Mouse (Mus musculus) urinary bladder, postnatal 36 days (tissue): ENCODE measurements at regions not wholly inside any gene's neighbourhood (a gene's known extent, or its start where the extent isn't known, plus 50 kb on each side); places are given as distances from the start of the nearest gene placed in this dataset.
A peak's percentile ranks its signal among the peaks of the same experiment; 100 is the strongest.

Source experiments
- DNase-seq, 2 experiments: peaks; one replicate each; pipeline ENCODE4 v3.0.0; 2022; ENCODE audit warnings: low spot score in 2 of 2, mixed read lengths in 1 of 2

- DNase-seq: no peak
Observed at GRCm38 (mm10) chr8:40186715-40187583, 487.9 kb upstream of the Adam24 start.

DNA sequence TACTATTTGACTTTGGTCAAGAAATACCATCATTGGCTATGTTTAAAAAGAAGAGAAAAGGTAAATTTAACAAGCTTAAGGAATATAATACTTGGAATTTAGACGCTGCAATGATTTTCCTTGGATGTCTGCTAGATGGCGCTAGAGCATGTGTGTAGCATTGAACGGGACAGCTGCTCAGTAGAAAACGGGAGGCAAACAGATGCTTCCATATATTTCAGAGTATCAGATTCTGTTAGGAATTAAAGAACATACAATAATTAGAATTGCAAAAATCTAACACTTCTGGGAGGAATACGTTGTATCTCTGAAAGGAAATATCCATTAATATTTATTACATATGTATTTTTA, 487.3 kb upstream of the Adam24 start:
- DNase-seq: peak in 1 of 2 experiments; percentile 16

- no peak for DNase-seq
Observed at GRCm38 (mm10) chr8:40192266-40192665, 482.6 kb upstream of the Adam24 start.

GRCm38 (mm10) chr8:40193148-40193547, 481.7 kb upstream of the Adam24 start:
- no peak for DNase-seq

DNA sequence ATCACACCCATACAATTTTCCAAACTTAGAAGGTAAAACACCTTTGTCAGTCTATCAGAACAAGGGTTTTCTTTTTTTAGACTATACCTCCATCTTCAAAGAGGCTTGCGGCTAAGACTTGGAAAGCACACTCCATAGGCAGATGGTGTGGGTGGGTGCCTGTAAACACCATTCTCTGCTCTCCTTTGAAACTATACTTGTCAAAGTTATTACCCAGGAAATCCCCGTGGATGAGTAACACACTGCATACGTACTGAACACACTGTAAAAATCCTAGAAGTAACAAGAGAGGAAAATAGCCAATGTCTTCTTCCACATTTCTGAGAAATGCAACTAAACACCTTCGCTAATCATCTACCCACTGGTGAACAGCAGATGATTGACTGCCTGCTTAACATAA, 464.0 kb upstream of the Adam24 start:
- no peak for DNase-seq

- no peak for DNase-seq
Observed at GRCm38 (mm10) chr8:40223521-40223920, 451.4 kb upstream of the Adam24 start.

GRCm38 (mm10) chr8:40227262-40227661, 447.6 kb upstream of the Adam24 start:
- DNase-seq: no peak
